Mouse (Mus musculus) stomach, postnatal 0 days (tissue): ENCODE results near the gene Pcsk2.

Experiments used
- CTCF ChIP-seq: IDR thresholded peaks from 2 replicates; pipeline ENCODE4 v1.5.1; 2016; ENCODE audit warnings: antibody characterized with exemption, low read depth, mild to moderate bottlenecking, moderate library complexity
- EP300 ChIP-seq: optimal IDR thresholded peaks from 2 replicates; pipeline ENCODE3; 2016; ENCODE audit warnings: antibody characterized with exemption

DNA sequence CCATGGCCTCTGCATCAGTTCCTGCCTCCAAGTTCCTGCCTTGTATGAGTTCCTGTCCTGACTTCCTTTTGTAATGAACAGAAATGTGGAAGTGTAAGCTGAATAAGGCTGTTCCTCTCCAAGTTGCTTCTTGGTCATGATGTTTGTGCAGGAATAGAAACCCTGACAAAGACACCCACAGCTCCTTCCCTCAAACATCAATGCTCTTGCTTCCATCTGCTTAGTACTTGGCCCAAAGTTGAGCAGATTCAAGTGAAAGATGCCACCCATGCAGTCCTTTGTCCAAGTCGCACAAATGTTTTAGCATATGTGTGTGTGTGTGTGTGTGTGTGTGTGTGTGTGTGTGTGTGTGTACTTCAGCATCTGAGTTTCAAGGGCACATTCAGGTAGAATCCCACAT is 97.3 kb downstream of the Pcsk2 start:
- TF ChIP-seq CTCF (no peak), EP300 (no peak)
